Mouse (Mus musculus): ENCODE measurements around the gene Rnf121. TPM values are rescaled to one million over a fixed set of nuclear protein-coding genes. Genes with fewer than 3 reads are reported as not detected.
A peak's percentile ranks its signal among the peaks of the same experiment; 100 is the strongest.

The Rnf121 gene
- polyA plus RNA-seq, 1 experiment from 2014 or later, result 33.3 TPM

- Histone ChIP-seq H3K36me3 (no peaks in the 10 kb centered on the region; the same call in none of the 2 replicates), H3K4me1 (peaks cover 12% of the 10 kb centered on the region; the same call in 1 of the 2 replicates), H3K4me2 (peak overlapping the region; percentile 62), H3K27me3 (no peaks in the 10 kb centered on the region), H3K27ac (no peak overlapping the region), H3K4me3 (no peak overlapping the region), H3K9ac (no peak overlapping the region), H3K9me3 (no peaks in the 10 kb centered on the region)
- WGBS, result 59% methylated on average over 5 of the region's 5 CpGs
- no peak for ATAC-seq (ENCODE audit: insufficient number of reproducible peaks, insufficient read depth, low FRiP score, low TSS enrichment, low read depth)
These were observed 35.6 kb upstream of the Rnf121 start for GRCm38 (mm10) chr7:102100868-102101267.

GRCm38 (mm10) chr7:102099760-102100661 lies 34.7 kb upstream of the Rnf121 start:
- H3K27me3 ChIP-seq, result no peaks in the 10 kb centered on the region
- peaks cover 12% of the 10 kb centered on the region; the same call in 1 of the 2 replicates for H3K4me1 ChIP-seq
- no peaks in the 10 kb centered on the region for H3K9me3 ChIP-seq
- H3K36me3 ChIP-seq, result peaks cover 4% of the 10 kb centered on the region
- H3K4me3 ChIP-seq, result peak overlapping the region; percentile 32
- H3K9ac ChIP-seq, result peak overlapping the region; percentile 54
- 5% methylated on average over 30 of the region's 30 CpGs for WGBS
- H3K4me2 ChIP-seq, result peak overlapping the region; percentile 62
- ATAC-seq (ENCODE audit: insufficient number of reproducible peaks, insufficient read depth, low FRiP score, low TSS enrichment, low read depth), result no peak
- H3K27ac ChIP-seq, result no peak overlapping the region

GRCm38 (mm10) chr7:102087336-102087735 lies 22.1 kb upstream of the Rnf121 start:
- Histone ChIP-seq H3K27me3 (no peaks in the 10 kb centered on the region), H3K9ac (no peak overlapping the region), H3K4me3 (no peak overlapping the region), H3K4me1 (no peaks in the 10 kb centered on the region), H3K36me3 (peaks cover 70% of the 10 kb centered on the region), H3K27ac (no peak overlapping the region), H3K9me3 (no peaks in the 10 kb centered on the region), H3K4me2 (no peak overlapping the region)
- WGBS, result 84% methylated on average over 4 of the region's 4 CpGs
- ATAC-seq (ENCODE audit: insufficient number of reproducible peaks, insufficient read depth, low FRiP score, low TSS enrichment, low read depth), result no peak

GRCm38 (mm10) chr7:102084041-102084696 lies 18.9 kb upstream of the Rnf121 start:
- no peak for ATAC-seq (ENCODE audit: insufficient number of reproducible peaks, insufficient read depth, low FRiP score, low TSS enrichment, low read depth)
- Histone ChIP-seq H3K4me3 (no peak overlapping the region), H3K36me3 (peaks cover 80% of the 10 kb centered on the region), H3K27ac (no peak overlapping the region), H3K9me3 (no peaks in the 10 kb centered on the region), H3K4me1 (no peaks in the 10 kb centered on the region), H3K9ac (no peak overlapping the region), H3K27me3 (no peaks in the 10 kb centered on the region), H3K4me2 (no peak overlapping the region)
- WGBS, result 92% methylated on average over 26 of the region's 26 CpGs

GRCm38 (mm10) chr7:102082816-102083215 lies 17.5 kb upstream of the Rnf121 start, which contains the start of gene Trpc2:
TSS of gene Trpc2 (plus strand) at chr7:102083116.
- no peak within 1 kb of the TSS for H3K4me3 ChIP-seq
- H3K36me3 ChIP-seq, result peaks cover 81% of the 10 kb centered on the region
- H3K27me3 ChIP-seq, result no peaks in the 10 kb centered on the region
- 0 out of 2 replicates have a peak within 1 kb of the TSS, but pooled peaks have one; percentile 52 for H3K9ac ChIP-seq
- no peaks in the 10 kb centered on the region for H3K4me1 ChIP-seq
- H3K4me2 ChIP-seq, result no peak within 1 kb of the TSS
- WGBS, result 61% methylated on average over 5 of the region's 5 CpGs
- no peak for ATAC-seq (ENCODE audit: insufficient number of reproducible peaks, insufficient read depth, low FRiP score, low TSS enrichment, low read depth)
- no peaks in the 10 kb centered on the region for H3K9me3 ChIP-seq
- H3K27ac ChIP-seq, result no peak within 1 kb of the TSS

GRCm38 (mm10) chr7:102081784-102082183 lies 16.5 kb upstream of the Rnf121 start:
- no peak overlapping the region for H3K9ac ChIP-seq
- no peak overlapping the region for H3K4me2 ChIP-seq
- ATAC-seq (ENCODE audit: insufficient number of reproducible peaks, insufficient read depth, low FRiP score, low TSS enrichment, low read depth), result no peak
- H3K36me3 ChIP-seq, result peaks cover 85% of the 10 kb centered on the region
- H3K4me3 ChIP-seq, result no peak overlapping the region
- no peaks in the 10 kb centered on the region for H3K4me1 ChIP-seq
- 94% methylated on average over 5 of the region's 5 CpGs for WGBS
- H3K9me3 ChIP-seq, result no peaks in the 10 kb centered on the region
- no peaks in the 10 kb centered on the region for H3K27me3 ChIP-seq
- no peak overlapping the region for H3K27ac ChIP-seq

GRCm38 (mm10) chr7:102080311-102080710 lies 15.0 kb upstream of the Rnf121 start:
- no peaks in the 10 kb centered on the region for H3K9me3 ChIP-seq
- WGBS, result 88% methylated on average over 8 of the region's 8 CpGs
- H3K27me3 ChIP-seq, result no peaks in the 10 kb centered on the region
- H3K9ac ChIP-seq, result no peak overlapping the region
- H3K4me1 ChIP-seq, result no peaks in the 10 kb centered on the region
- peaks cover 91% of the 10 kb centered on the region for H3K36me3 ChIP-seq
- H3K4me2 ChIP-seq, result no peak overlapping the region
- no peak overlapping the region for H3K27ac ChIP-seq
- ATAC-seq (ENCODE audit: insufficient number of reproducible peaks, insufficient read depth, low FRiP score, low TSS enrichment, low read depth), result no peak
- no peak overlapping the region for H3K4me3 ChIP-seq

GRCm38 (mm10) chr7:102078517-102078916 lies 13.2 kb upstream of the Rnf121 start:
- no peaks in the 10 kb centered on the region for H3K9me3 ChIP-seq
- H3K4me1 ChIP-seq, result no peaks in the 10 kb centered on the region
- no peak overlapping the region for H3K4me3 ChIP-seq
- ATAC-seq (ENCODE audit: insufficient number of reproducible peaks, insufficient read depth, low FRiP score, low TSS enrichment, low read depth), result no peak
- no peak overlapping the region for H3K4me2 ChIP-seq
- H3K9ac ChIP-seq, result no peak overlapping the region
- peaks cover 91% of the 10 kb centered on the region for H3K36me3 ChIP-seq
- no peaks in the 10 kb centered on the region for H3K27me3 ChIP-seq
- WGBS, result 77% methylated on average over 7 of the region's 7 CpGs
- H3K27ac ChIP-seq, result no peak overlapping the region

GRCm38 (mm10) chr7:102076714-102077296 lies 11.5 kb upstream of the Rnf121 start:
- peaks cover 91% of the 10 kb centered on the region for H3K36me3 ChIP-seq
- 78% methylated on average over 7 of the region's 7 CpGs for WGBS
- no peaks in the 10 kb centered on the region for H3K4me1 ChIP-seq
- H3K4me2 ChIP-seq, result no peak overlapping the region
- H3K4me3 ChIP-seq, result no peak overlapping the region
- no peak overlapping the region for H3K9ac ChIP-seq
- no peak for ATAC-seq (ENCODE audit: insufficient number of reproducible peaks, insufficient read depth, low FRiP score, low TSS enrichment, low read depth)
- H3K27me3 ChIP-seq, result no peaks in the 10 kb centered on the region
- no peak overlapping the region for H3K27ac ChIP-seq
- no peaks in the 10 kb centered on the region for H3K9me3 ChIP-seq

GRCm38 (mm10) chr7:102066363-102066762 lies 1.1 kb upstream of the Rnf121 start:
- Histone ChIP-seq H3K4me1 (peaks cover 23% of the 10 kb centered on the region), H3K9ac (peak overlapping the region; percentile 81), H3K27me3 (no peaks in the 10 kb centered on the region), H3K36me3 (peaks cover 19% of the 10 kb centered on the region), H3K4me2 (peak overlapping the region; percentile 77), H3K4me3 (peak overlapping the region; percentile 74), H3K9me3 (no peaks in the 10 kb centered on the region), H3K27ac (peak overlapping the region; percentile 88)
- WGBS, result 74% methylated on average over 6 of the region's 6 CpGs
- ATAC-seq (ENCODE audit: insufficient number of reproducible peaks, insufficient read depth, low FRiP score, low TSS enrichment, low read depth), result no peak

GRCm38 (mm10) chr7:102064655-102065045 lies 619 bp downstream of the Rnf121 start:
- WGBS, result under 1% methylated on average over 9 of the region's 9 CpGs
- H3K27me3 ChIP-seq, result no peaks in the 10 kb centered on the region
- peak overlapping the region; percentile 81 for H3K9ac ChIP-seq
- no peaks in the 10 kb centered on the region for H3K9me3 ChIP-seq
- no peak for ATAC-seq (ENCODE audit: insufficient number of reproducible peaks, insufficient read depth, low FRiP score, low TSS enrichment, low read depth)
- peak overlapping the region; percentile 88 for H3K27ac ChIP-seq
- H3K4me2 ChIP-seq, result peak overlapping the region; percentile 77
- peaks cover 23% of the 10 kb centered on the region for H3K4me1 ChIP-seq
- peak overlapping the region; percentile 74 for H3K4me3 ChIP-seq
- peaks cover 15% of the 10 kb centered on the region for H3K36me3 ChIP-seq

Data from embryonic facial prominence, embryonic 13.5 days (tissue).